Mouse (Mus musculus) E14TG2a.4 (cell line): Measurements from ENCODE around the gene Hdgfl2.

Experiments
- H3K27me3 ChIP-seq: 2 replicates; pipeline ENCODE4 v1.6.1; 2014; ENCODE audit warnings: low read length, control low read depth; ENCODE audit not compliant: insufficient read depth
- H3K36me3 ChIP-seq: 2 replicates; pipeline ENCODE4 v1.6.1; 2014; ENCODE audit warnings: low read length, control low read depth; ENCODE audit not compliant: insufficient read depth
- H3K4me1 ChIP-seq: replicated peaks from 2 replicates; pipeline ENCODE4 v1.6.1; 2014; ENCODE audit warnings: low read depth, low read length, control low read depth
- H3K4me3 ChIP-seq: replicated peaks from 2 replicates; pipeline ENCODE4 v1.5.1; 2014; ENCODE audit warnings: mild to moderate bottlenecking, low read length
- H3K9me3 ChIP-seq: 2 replicates; pipeline ENCODE4 v1.6.1; 2014; ENCODE audit warnings: low read length, control low read depth
- CTCF ChIP-seq: conservative IDR thresholded peaks from 2 replicates; pipeline ENCODE4 v1.5.1; 2014; ENCODE audit warnings: low read length
- NANOG ChIP-seq: IDR thresholded peaks from 2 replicates; pipeline ENCODE4 v1.6.1; 2014; ENCODE audit warnings: borderline replicate concordance, low read length, mixed read lengths
- POU5F1 ChIP-seq: IDR thresholded peaks from 2 replicates; pipeline ENCODE4 v1.6.1; 2014; ENCODE audit warnings: low read length, borderline replicate concordance

The Hdgfl2 gene

GRCm38 (mm10) chr17:56137839-56138613, 58.6 kb downstream of the Hdgfl2 start:
- TF ChIP-seq NANOG, result no peak
- TF ChIP-seq POU5F1, result no peak
- no peak for TF ChIP-seq CTCF
- Histone ChIP-seq H3K36me3 (no peaks in the 10 kb centered on the region), H3K4me3 (peak overlapping the region; percentile 55), H3K27me3 (peaks cover 58% of the 10 kb centered on the region), H3K4me1 (peaks cover 74% of the 10 kb centered on the region), H3K9me3 (no peaks in the 10 kb centered on the region)

GRCm38 (mm10) chr17:56139355-56139754, 59.9 kb downstream of the Hdgfl2 start:
- H3K9me3 ChIP-seq, result no peaks in the 10 kb centered on the region
- H3K27me3 ChIP-seq, result peaks cover 71% of the 10 kb centered on the region
- H3K36me3 ChIP-seq, result no peaks in the 10 kb centered on the region
- no peak for TF ChIP-seq CTCF
- TF ChIP-seq NANOG, result no peak
- no peak for TF ChIP-seq POU5F1
- peaks cover 67% of the 10 kb centered on the region for H3K4me1 ChIP-seq
- H3K4me3 ChIP-seq, result peak overlapping the region; percentile 90

GRCm38 (mm10) chr17:56139858-56140595, 60.6 kb downstream of the Hdgfl2 start, which contains the start of gene Sema6b:
Gene Sema6b, minus strand, starts transcription at chr17:56140343.
- no peak for TF ChIP-seq POU5F1
- no peak for TF ChIP-seq NANOG
- no peak for TF ChIP-seq CTCF
- H3K36me3 ChIP-seq, result no peaks in the 10 kb centered on the region
- H3K4me1 ChIP-seq, result peaks cover 64% of the 10 kb centered on the region
- H3K4me3 ChIP-seq, result peak within 1 kb of the TSS; percentile 90
- peaks cover 78% of the 10 kb centered on the region for H3K27me3 ChIP-seq
- no peaks in the 10 kb centered on the region for H3K9me3 ChIP-seq

GRCm38 (mm10) chr17:56141702-56142605, 62.5 kb downstream of the Hdgfl2 start:
- Histone ChIP-seq H3K27me3 (peaks cover 90% of the 10 kb centered on the region), H3K36me3 (no peaks in the 10 kb centered on the region), H3K4me1 (peaks cover 75% of the 10 kb centered on the region), H3K9me3 (no peaks in the 10 kb centered on the region), H3K4me3 (peak overlapping the region; percentile 79)
- no peak for TF ChIP-seq CTCF
- no peak for TF ChIP-seq NANOG
- TF ChIP-seq POU5F1, result no peak

GRCm38 (mm10) chr17:56144546-56144945, 65.1 kb downstream of the Hdgfl2 start:
- TF ChIP-seq NANOG (no peak), POU5F1 (no peak), CTCF (no peak)
- H3K4me3 ChIP-seq, result no peak overlapping the region
- peaks cover 64% of the 10 kb centered on the region for H3K4me1 ChIP-seq
- H3K36me3 ChIP-seq, result no peaks in the 10 kb centered on the region
- H3K27me3 ChIP-seq, result peaks cover 96% of the 10 kb centered on the region
- H3K9me3 ChIP-seq, result no peaks in the 10 kb centered on the region

GRCm38 (mm10) chr17:56146131-56146530, 66.7 kb downstream of the Hdgfl2 start:
- no peak for TF ChIP-seq POU5F1
- TF ChIP-seq NANOG, result no peak
- no peak for TF ChIP-seq CTCF
- H3K4me3 ChIP-seq, result no peak overlapping the region
- H3K9me3 ChIP-seq, result no peaks in the 10 kb centered on the region

GRCm38 (mm10) chr17:56147420-56147819, 68.0 kb downstream of the Hdgfl2 start:
- Histone ChIP-seq H3K4me1 (peaks cover 43% of the 10 kb centered on the region), H3K9me3 (no peaks in the 10 kb centered on the region), H3K27me3 (peaks cover 94% of the 10 kb centered on the region), H3K4me3 (no peak overlapping the region), H3K36me3 (no peaks in the 10 kb centered on the region)
- TF ChIP-seq CTCF, result no peak
- no peak for TF ChIP-seq POU5F1
- TF ChIP-seq NANOG, result no peak

More at GRCm38 (mm10) chr17:56146131-56146530, 66.7 kb downstream of the Hdgfl2 start:
- peaks cover 98% of the 10 kb centered on the region for H3K27me3 ChIP-seq
- H3K4me1 ChIP-seq, result peaks cover 56% of the 10 kb centered on the region
- no peaks in the 10 kb centered on the region for H3K36me3 ChIP-seq
